Mouse (Mus musculus): ENCODE data around the gene Il17c. TPM values are rescaled to one million over a fixed set of nuclear protein-coding genes. Genes with fewer than 3 reads are reported as not detected.

Il17c gene
- polyA plus RNA-seq, 1 experiment from 2014 or later = not detected

GRCm38 (mm10) chr8:122464985-122465384, 43.2 kb downstream of the Il17c start:
- 68% methylated on average over 7 of the region's 7 CpGs for WGBS
- Histone ChIP-seq H3K9ac (no peak overlapping the region), H3K27me3 (peaks cover 44% of the 10 kb centered on the region), H3K4me3 (no peak overlapping the region), H3K9me3 (replicated peaks) (no peaks in the 10 kb centered on the region), H3K36me3 (peaks cover 43% of the 10 kb centered on the region), H3K4me1 (peaks cover 14% of the 10 kb centered on the region), H3K4me2 (replicated peaks) (no peak overlapping the region), H3K27ac (no peak overlapping the region)
- ATAC-seq (ENCODE audit: low FRiP score) = no peak

DNA sequence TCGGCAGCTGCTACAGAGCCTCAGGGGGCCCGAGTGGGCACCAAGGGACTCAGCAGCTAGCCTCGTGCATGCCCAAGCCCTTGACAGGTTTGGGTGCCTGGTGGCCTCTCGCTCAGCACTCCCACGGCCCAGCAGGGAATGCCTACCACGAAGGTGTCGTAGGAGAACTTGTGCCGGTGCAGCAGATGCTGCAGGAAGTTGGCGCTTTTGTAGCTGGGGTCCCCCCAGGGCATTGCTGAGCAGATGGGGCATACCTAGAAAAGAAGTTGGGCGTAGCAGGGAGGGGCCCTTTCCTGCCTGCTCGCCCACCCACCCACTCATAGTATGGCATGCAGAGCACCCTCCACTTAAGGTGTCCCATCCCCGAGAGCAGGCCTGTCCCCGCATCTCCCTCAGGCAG, 46.0 kb downstream of the Il17c start:
- 0 out of 2 replicates have a peak, but pooled peaks cover 2% of the 10 kb centered on the region for H3K4me1 ChIP-seq
- 93% methylated on average over 13 of the region's 13 CpGs for WGBS
- ATAC-seq (ENCODE audit: low FRiP score) = no peak

GRCm38 (mm10) chr8:122469407-122469806, 47.6 kb downstream of the Il17c start:
- Histone ChIP-seq H3K27me3 (0 out of 2 replicates have a peak, but pooled peaks cover under 1% of the 10 kb centered on the region), H3K4me1 (peaks cover 6% of the 10 kb centered on the region; the same call in 1 of the 2 replicates), H3K9ac (no peak overlapping the region), H3K36me3 (peaks cover 55% of the 10 kb centered on the region), H3K4me3 (no peak overlapping the region), H3K9me3 (replicated peaks) (no peaks in the 10 kb centered on the region), H3K27ac (no peak overlapping the region), H3K4me2 (replicated peaks) (no peak overlapping the region)
- 81% methylated on average over 6 of the region's 6 CpGs for WGBS
- ATAC-seq (ENCODE audit: low FRiP score) = no peak

More for the DNA sequence above, 46.0 kb downstream of the Il17c start:
- no peak overlapping the region for H3K4me3 ChIP-seq
- no peak overlapping the region for H3K27ac ChIP-seq
- H3K4me2 ChIP-seq (replicated peaks) = no peak overlapping the region
- no peak overlapping the region for H3K9ac ChIP-seq
- H3K27me3 ChIP-seq = peaks cover 15% of the 10 kb centered on the region
- H3K36me3 ChIP-seq = peaks cover 50% of the 10 kb centered on the region
- H3K9me3 ChIP-seq (replicated peaks) = no peaks in the 10 kb centered on the region

DNA sequence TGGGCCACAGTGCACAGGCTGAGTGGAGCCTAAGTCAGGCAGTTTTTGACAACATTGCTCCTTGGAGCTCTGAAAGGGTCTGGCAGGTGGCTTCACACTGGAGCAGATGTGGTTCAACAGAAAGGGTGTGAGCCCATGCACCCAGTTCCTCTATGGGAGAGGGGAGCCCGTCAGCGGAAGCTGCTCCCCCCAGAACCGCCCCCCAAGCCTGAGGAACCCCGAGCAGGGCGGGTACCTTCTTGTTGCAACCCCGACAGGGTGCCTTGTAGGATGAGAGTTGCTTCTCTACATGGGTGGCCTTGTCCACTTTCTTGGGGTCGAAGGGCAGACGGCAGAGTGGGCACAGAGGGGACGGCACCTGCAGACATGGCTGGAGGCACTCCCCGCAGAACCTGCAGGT, 48.1 kb downstream of the Il17c start:
- H3K36me3 ChIP-seq = peaks cover 55% of the 10 kb centered on the region

DNA sequence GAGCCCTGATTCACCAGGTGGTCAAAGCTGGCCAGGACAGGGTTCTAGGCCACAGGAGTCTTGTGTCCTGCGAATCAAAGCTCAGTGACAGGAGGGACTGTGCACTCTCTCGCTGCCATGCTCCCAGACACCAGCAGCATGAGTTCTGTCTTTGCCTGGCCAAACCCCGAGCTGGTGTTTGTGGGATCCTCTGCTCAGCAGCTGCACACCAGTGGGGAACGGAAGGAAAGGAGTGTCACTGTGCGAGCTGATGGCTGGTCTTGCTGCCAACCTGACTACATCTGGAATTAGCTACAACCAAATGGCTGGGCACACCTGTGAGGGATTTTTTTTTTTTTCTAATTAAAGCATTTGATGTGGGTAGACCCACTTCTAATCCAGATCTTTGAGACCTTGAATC, 48.9 kb downstream of the Il17c start:
- no peak overlapping the region for H3K27ac ChIP-seq
- H3K4me2 ChIP-seq (replicated peaks) = no peak overlapping the region
- H3K4me3 ChIP-seq = no peak overlapping the region
- no peaks in the 10 kb centered on the region for H3K27me3 ChIP-seq
- peaks cover 50% of the 10 kb centered on the region for H3K36me3 ChIP-seq
- H3K9ac ChIP-seq = no peak overlapping the region
- no peak for ATAC-seq (ENCODE audit: low FRiP score)
- H3K9me3 ChIP-seq (replicated peaks) = no peaks in the 10 kb centered on the region
- H3K4me1 ChIP-seq = peaks cover 15% of the 10 kb centered on the region
- WGBS = 83% methylated on average over 5 of the region's 5 CpGs

More for the DNA sequence above, 48.1 kb downstream of the Il17c start:
- no peak for ATAC-seq (ENCODE audit: low FRiP score)
- H3K9ac ChIP-seq = no peak overlapping the region
- no peaks in the 10 kb centered on the region for H3K9me3 ChIP-seq (replicated peaks)
- no peaks in the 10 kb centered on the region for H3K27me3 ChIP-seq
- 94% methylated on average over 10 of the region's 10 CpGs for WGBS
- peaks cover 12% of the 10 kb centered on the region for H3K4me1 ChIP-seq
- no peak overlapping the region for H3K27ac ChIP-seq
- no peak overlapping the region for H3K4me3 ChIP-seq
- H3K4me2 ChIP-seq (replicated peaks) = no peak overlapping the region

Small RNA genes lying within 50 kb of the gene (microRNA-seq; reads per million reads assigned to microRNA genes)
- not detected for gene Gm24366

Other genes with a start within 250 kb of the Il17c start
- 2.5 and 3.3 TPM in 2 replicates for gene Zfpm1, start 139.9 kb upstream of the Il17c start, polyA plus RNA-seq (2016; fragmentation: Nextera tagmentation; extraction: Ambion mirVana)
- gene Trhr2, start 61.3 kb upstream of the Il17c start, polyA plus RNA-seq (2016; fragmentation: Nextera tagmentation; extraction: Ambion mirVana) = not detected in 2 replicates
- 64.0 and 64.4 TPM in 2 replicates for gene Zc3h18, start 45.4 kb upstream of the Il17c start, polyA plus RNA-seq (2016; fragmentation: Nextera tagmentation; extraction: Ambion mirVana)
- 60.4 and 62.1 TPM in 2 replicates for gene Cyba, start 10.9 kb downstream of the Il17c start, polyA plus RNA-seq (2016; fragmentation: Nextera tagmentation; extraction: Ambion mirVana)
- 46.9 and 48.4 TPM in 2 replicates for gene Mvd, start 21.4 kb downstream of the Il17c start, polyA plus RNA-seq (2016; fragmentation: Nextera tagmentation; extraction: Ambion mirVana)
- gene Snai3, start 38.7 kb downstream of the Il17c start, polyA plus RNA-seq (2016; fragmentation: Nextera tagmentation; extraction: Ambion mirVana) = not detected in 2 replicates
- 35.3 and 39.2 TPM in 2 replicates for gene Rnf166, start 54.0 kb downstream of the Il17c start, polyA plus RNA-seq (2016; fragmentation: Nextera tagmentation; extraction: Ambion mirVana)
- 66.7 and 68.1 TPM in 2 replicates for gene Ctu2, start 54.1 kb downstream of the Il17c start, polyA plus RNA-seq (2016; fragmentation: Nextera tagmentation; extraction: Ambion mirVana)
- 8.9 TPM in 2 replicates for gene Piezo1, start 129.3 kb downstream of the Il17c start, polyA plus RNA-seq (2016; fragmentation: Nextera tagmentation; extraction: Ambion mirVana)
- gene Cdt1, start 146.0 kb downstream of the Il17c start, polyA plus RNA-seq (2016; fragmentation: Nextera tagmentation; extraction: Ambion mirVana) = 22.7 and 23.9 TPM in 2 replicates
- gene Aprt, start 154.9 kb downstream of the Il17c start, polyA plus RNA-seq (2016; fragmentation: Nextera tagmentation; extraction: Ambion mirVana) = 160 and 185 TPM in 2 replicates
- 6.3 and 6.9 TPM in 2 replicates for gene Galns, start 189.4 kb downstream of the Il17c start, polyA plus RNA-seq (2016; fragmentation: Nextera tagmentation; extraction: Ambion mirVana)
- 48.2 and 52.6 TPM in 2 replicates for gene Trappc2l, start 189.6 kb downstream of the Il17c start, polyA plus RNA-seq (2016; fragmentation: Nextera tagmentation; extraction: Ambion mirVana)
- not detected in 2 replicates for gene Pabpn1l, start 200.7 kb downstream of the Il17c start, polyA plus RNA-seq (2016; fragmentation: Nextera tagmentation; extraction: Ambion mirVana)